Mouse (Mus musculus): Measurements from ENCODE around the gene Zmynd19.
"Not testable (repeated sequence)": the region's sequence is repeated elsewhere in the genome, so short reads cannot be mapped to it uniquely, and the experiment has no call there.

Zmynd19 gene

DNA sequence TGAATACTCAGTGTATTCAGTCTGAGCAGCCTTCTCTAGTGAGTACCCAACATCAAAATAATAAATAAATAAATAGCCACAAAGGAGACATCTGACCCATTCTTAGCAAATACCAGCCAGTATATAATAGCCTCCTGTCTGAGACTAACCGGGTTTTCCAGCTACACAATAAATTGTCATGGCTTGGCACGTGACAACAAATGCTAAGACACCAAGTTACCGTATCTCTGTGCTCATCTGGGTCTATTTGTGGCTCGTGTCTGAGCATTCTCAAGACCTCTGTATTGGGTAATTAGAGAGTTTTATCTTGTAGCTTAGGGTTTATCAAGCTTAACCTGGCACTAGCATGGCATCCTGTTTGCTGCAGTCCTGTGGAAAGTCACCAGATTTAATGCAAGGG is 7.5 kb upstream of the Zmynd19 start:
- DNase-seq (ENCODE audit: low spot score): no peak

DNA sequence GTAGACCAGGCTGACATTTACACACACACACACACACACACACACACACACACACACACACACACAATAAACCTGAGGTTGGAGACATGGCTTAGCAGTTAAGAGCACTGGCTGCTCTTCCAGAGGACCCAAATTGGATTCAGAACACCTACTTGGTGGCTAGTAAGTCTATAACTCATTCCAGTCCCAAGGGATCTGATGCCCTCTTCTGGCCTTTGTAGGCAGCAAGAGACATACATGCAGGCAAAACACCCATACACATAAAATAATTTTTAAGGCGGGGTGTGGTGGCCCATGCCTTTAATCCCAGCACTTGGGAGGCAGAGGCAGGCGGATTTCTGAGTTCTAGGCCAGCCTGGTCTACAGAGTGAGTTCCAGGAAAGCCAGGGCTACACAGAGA is 5.3 kb upstream of the Zmynd19 start:
- DNase-seq (ENCODE audit: low spot score): not testable (repeated sequence)

DNA sequence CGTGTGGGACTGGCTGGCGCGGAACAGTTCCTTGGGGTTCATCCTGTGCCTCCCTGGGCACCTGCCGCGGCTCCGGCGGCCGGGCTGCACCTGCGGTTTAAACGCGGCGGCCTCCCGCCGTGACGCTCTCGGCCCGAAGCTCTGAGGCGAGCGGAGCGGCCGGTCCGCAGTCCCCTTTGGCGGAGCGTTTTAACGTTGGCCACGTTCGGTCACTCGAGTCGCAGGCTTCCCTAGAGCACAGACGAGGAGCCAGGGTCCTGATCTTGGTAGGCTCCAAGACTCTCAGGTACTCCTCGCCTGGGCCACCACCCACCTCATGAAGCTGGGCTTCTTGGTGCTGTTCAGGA is 570 bp downstream of the Zmynd19 start:
- no peak for DNase-seq (ENCODE audit: low spot score)

DNA sequence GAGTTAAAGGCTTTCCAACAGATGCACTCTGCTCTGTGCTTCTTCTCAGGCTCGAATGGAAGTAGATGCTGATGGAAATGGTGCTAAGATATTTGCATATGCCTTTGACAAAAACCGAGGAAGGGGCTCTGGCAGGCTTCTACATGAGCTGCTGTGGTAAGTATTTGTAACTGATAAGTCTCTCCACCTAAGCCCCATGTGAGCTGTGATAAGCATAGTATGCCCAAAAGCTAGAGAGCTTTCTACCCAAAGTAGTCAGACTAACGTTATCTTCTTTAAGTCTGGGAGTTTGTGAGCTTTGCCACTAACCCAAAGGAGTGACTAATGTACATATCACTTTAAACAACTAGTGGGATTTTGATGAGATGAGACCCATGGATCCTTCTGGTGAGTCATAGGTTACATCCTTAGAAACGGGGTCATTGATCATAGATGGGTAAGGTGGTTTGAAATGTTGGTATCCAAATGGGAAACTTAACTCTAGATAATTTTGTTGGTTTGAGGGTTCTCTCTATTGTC is 3.0 kb downstream of the Zmynd19 start:
- DNase-seq (ENCODE audit: low spot score): no peak

DNA sequence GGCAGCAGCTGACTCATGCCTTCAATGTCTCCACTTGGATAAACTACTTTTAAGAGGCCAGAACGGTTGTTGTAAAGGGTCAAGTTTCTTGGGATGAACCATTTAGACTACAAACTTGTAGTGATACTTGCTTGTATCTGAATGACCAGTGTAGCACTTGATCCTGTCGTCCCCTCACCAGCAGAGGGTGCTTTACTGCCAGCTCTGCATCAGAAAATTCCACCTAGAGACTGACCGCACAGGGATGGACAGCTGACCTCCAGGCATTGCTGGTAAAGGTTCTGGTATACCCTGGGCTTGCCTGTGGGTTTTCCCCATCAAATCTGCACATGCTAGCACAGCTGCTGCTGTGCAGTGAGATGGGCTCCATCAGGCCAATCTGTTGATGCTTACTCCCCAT is 11.3 kb downstream of the Zmynd19 start:
- DNase-seq (ENCODE audit: low spot score): no peak

DNA sequence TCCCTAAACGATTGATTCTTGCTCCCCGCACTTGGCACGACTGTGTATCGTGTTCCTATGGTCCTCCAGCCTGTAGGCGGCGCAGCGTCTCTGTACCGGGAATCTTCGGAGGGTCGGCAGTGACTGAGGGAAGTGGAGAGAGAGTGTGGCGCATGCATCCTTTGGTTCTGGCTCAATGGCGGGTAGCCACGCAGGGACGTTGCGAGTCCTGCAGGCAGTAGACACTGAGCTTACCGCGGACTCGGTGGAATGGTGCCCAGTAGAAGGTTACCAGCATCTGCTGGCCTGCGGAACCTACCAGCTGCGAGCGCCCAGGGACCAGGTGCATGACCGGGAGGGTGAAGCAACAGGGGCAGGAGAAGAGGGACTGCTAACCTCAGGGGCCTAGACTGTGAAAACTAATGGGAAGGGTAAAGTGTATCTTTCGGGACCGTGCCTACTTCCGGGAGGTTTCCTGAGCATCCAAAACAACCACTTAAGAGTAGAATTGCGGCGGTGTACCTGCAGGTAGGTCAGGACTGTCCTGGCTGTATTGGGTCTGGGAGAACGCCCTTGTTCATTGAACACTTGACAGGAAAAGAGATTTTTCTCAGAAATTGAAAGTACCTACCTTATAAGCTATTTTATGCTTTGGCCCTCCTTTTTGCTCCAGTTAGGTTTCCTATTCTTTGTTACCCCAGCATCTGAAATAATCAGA is 12.9 kb downstream of the Zmynd19 start, which contains the start of gene Dph7:
Gene Dph7 (plus strand): TSS at position 97 of the 697 bp plus-strand sequence.
- DNase-seq (ENCODE audit: low spot score): peak; percentile 89

DNA sequence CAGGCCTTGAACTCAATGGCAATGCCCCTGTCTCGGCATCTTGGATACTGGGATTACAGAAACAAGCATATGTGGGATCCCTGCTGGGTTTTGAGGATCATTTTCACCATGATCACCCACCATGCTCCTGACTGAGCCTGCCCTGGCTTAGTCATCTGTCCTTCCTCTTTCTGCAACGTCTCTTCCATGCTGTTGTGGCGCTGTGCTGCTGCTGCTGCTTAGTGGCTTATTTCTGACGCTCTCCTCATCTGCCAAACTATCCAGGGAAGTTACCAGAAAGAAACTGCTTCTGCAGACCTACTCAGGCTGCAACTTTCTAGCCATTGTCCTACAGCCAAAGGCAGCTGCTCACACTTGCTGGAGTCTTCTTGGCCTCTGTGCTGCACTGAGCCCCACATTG is 20.8 kb downstream of the Zmynd19 start:
- DNase-seq (ENCODE audit: low spot score): no peak

DNA sequence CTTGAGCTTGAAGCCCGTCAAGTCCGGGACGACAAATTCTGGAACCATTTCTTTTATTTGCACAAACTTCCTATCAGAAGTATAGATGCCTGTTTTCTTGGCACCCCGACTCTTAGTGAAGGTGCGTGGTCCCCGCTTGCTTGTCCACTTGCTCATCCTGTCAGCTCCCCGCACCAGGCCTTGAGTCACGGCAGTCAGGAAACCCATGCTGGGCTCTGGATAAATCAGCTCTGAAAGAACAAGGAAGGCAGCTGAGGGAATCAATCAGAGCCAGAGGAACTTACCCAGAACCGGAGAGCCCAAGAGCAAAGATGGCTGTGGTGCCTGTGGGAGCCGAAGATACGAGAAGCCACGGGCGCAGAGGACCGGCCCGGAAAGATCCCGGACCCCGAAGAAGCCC is 24.9 kb downstream of the Zmynd19 start:
- not testable (repeated sequence) for DNase-seq (ENCODE audit: low spot score)

DNA sequence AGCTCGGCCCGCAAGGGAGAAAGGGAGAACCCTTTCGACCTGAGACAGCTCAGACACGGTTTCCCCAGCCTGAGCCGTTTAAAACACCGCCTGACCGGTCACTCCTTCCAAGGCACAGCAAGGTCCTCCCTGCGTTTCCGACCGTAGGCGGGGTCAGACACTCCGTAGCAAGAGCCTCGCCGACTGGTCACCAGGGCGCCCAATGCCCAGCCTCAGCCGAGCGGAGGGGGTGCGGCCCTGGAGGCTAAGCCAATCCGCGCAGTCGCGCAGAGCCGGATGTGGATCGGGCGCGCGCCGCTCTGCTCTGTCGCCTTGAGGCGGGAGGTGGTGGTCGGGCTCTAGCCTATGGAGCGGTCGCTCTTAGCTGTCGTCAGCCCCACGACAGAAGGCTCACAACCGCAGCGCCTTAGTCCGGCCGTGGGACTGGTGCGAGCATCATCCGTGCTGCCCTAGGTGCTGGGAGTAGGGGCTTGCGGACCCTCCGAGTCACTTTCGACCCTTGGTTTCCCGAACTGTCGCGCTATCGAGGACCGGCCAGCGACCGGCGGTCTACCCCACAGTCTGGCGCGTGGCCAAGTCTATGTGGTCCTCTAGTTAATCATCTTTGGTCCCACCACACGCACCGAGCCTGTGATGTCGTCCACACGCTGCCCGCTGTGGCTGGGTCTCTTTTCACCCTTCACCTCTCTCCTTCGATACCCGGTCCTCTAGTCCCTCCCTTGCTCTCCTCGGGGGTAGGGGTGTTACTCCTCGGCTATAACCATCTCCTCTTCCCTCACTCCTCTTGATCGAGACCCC is 25.5 kb downstream of the Zmynd19 start, which contains the start of gene Mrpl41:
Gene Mrpl41 (minus strand): TSS at position 193 of the 798 bp plus-strand sequence.
- peak; percentile 97 for DNase-seq (ENCODE audit: low spot score)

DNA sequence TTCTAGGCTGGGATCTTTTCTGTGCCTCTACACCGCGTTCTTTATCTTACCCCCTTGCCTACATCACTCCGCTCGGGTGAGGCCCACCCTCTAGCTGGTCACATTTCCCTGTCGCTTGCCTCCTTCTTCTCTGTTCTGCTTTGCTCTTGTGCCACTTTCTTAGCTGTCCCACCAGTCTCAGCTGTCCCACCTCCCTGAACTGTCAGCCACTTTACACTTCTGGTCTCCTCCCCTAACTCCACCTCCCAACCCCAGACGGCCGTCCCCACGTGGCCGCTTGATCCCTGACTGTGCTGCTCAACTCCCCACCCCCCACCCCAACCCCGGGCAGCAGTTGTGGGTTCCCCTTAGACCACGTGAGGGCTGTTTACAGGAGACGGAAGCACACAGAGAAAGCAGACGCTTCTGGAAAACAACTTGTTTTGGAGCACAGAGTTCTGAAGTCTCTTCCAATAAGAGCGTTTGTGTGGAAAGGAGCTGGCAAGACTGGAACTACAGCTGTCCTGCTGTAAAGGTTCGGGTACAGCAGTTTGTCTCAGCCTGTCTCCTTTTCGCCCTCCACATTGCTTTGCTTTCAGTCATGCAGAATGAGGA is 26.2 kb downstream of the Zmynd19 start, which contains the start of gene Pnpla7:
Gene Pnpla7 (plus strand): TSS at position 330 of the 594 bp plus-strand sequence.
- peak; percentile 78 for DNase-seq (ENCODE audit: low spot score)

DNA sequence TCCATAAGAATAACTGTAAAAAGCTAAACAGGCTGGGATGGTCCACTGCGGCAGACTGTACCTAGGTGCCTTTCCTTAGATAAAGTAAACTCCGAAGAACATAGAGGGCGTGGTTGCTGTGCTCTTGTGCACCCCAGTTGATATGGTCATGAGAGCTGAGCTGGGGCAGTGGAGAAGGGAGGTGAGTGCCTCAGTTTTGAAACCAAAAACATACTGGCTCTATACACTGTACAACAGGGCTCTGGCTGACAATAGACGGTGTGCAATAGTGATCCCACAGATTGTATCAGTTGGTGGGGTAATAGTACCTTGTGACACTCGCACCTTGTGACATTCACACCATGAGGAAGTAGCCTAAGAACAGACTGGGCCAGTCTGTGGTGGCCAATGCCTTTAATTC is 27.4 kb downstream of the Zmynd19 start:
- DNase-seq (ENCODE audit: low spot score): no peak

DNA sequence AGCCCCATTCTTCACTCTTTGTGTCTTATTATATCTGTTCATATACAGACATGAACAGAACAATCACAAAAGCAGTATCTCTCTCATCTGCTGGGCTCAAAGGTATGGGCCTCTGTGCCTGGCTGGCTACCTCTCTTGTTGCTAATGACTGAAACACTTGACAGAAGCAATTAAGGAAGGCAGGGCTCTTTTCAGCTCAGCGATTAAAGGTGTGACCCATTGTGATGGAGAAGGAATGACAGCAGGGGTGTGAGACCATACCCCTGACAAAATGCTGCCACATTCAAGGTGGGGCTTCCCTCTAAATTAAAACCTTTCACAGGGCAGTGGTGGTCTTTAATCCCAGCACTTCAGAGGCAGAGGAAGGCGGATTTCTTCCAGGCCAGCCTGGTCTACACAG is 38.2 kb downstream of the Zmynd19 start:
- DNase-seq (ENCODE audit: low spot score): no peak

DNA sequence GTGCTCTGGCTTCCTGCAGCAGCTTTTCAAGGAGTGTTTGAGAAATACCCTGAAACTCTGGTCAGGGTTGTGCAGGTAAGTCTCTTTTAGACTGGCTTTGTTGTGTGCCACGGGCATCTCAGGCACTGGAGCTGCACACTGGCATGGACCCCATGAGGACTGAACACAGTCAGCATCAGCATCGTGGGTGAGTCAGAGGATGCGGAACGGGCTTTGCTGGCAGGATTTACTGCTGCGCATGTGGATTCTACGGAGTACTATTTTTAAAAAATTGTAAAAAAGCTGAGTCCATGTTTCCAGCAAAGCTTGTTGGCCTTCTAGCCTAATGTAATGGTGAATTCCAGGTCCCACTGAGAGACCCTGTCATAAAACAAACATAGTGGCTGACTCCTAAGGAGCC is 45.7 kb downstream of the Zmynd19 start:
- DNase-seq (ENCODE audit: low spot score): peak; percentile 28

DNA sequence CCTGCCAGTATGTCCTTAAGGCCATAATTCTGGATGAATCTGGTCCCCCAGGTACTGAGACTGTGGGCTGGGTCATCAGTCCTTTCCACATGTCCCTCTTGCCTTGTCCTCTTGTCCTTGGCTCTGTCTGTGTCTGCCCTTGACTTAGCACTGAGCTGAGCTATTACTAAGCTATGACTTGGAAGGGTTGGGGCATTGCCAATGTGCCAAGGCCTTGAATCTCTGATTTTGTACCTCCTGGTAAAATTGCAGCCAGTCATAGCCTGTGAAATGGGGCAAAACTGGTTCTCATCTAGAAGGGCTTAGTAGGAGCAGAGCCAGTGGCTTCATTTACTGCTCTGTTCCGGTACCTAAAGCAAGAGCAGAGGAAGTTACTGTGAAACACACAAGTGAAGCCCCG is 46.9 kb downstream of the Zmynd19 start:
- DNase-seq (ENCODE audit: low spot score): no peak

DNA sequence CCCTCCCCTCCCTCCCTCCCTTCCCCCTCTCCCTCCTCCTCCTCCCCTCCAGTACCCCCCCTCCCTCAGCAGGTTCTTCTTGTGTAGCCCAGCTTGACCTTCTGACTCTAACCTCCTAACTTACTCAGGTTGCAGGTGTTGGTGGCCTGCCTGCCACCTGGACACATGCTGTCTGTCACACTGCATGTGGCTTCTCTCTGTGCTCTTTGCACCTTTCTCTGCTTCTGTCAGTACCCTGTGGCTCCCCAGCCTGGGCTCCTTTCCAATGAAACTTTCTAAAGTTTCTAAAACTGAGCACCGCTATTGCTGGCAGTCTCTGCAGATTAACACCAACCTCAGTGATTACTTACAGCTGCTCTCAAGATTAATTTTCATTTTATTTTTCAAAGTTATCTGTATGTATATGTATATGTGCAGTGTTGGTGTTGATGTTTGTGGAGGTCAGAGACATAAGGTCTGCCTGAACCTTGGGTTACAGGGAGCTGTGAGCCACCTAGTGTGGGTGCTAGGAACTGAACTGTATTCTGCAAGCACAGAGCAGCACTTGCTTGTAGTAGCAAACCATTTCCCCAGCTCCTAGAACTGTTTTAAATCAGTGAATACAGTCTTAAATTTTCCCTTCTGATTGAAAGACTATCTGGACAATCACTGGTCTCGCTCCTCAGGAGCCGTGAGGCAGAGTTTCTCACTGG is 51.1 kb downstream of the Zmynd19 start:
- DNase-seq (ENCODE audit: low spot score): no peak

DNA sequence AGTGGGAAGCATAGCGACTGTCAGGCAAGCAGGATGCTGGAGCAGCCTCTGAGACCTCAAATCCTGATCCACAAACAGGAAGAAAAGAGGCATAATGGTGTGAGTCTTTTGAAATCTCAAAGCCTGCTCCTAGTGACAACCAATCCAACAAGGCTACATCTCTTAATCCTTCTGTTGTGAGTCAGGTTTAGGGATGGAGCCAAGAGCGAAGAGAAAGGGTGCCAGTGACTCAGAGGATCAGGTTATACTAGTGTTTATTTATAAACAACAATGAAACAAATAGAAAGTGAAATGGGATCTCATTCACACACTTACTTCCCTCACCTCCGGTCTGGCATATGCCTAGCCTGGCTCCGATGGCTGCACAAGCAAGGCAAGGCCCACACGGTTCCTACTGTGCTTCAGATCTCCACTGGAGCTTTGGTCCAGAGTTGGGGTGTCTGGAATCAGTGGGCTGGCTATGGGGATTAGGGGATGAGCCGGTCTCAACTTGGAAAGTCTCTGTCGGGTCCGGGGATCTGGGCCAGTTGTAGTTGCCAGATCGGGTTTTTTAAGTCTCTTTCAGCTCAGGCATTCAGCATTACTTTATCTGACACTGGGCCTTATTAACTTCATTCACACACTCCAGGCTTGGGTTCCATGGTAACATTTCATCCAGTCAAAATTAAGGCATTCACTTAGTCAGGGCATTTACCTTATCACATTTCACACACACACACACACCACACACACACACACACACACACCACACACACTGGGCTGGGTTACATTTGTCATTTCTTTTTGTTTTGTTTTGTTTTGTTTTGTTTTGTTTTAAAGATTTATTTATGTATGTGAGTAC is 54.6 kb downstream of the Zmynd19 start:
- no peak for DNase-seq (ENCODE audit: low spot score)

DNA sequence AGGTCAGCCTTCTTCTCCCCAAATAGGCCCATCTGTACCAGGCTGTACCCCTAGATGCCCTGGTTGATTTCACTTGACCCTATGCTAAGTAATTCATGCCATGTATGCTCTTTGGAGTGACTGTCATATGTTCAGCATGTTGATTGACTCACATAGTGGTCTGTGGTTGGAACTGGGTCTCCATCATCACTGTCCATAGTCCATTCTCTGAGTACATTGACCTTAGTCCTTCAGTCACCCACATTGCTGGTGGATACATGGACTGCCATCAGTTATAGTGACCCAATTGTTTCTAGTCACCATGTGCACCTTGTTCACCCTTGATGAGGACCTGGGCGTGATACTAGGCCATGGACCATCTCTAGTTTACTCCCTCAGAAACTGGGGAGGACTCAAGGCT is 57.2 kb downstream of the Zmynd19 start:
- no peak for DNase-seq (ENCODE audit: low spot score)

DNA sequence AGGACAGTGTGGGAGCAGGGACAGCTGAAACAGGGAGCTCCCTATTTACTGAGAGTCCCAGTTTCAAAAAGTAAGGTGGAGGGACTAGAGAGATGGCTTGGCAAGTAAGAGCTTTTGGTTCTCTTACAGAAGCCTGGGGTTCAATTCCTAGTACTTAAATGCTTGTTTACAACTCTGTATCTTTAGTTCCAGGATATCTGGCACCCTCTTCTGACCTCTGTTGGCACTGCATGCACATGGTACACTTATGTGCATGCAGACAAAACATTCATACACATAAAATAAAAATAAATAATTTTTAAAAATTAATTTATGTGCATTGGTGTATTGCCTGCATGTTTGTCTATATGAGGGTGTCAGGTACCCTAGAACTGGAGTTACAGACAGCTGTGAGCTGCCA is 58.7 kb downstream of the Zmynd19 start:
- no peak for DNase-seq (ENCODE audit: low spot score)

Data from layer of hippocampus, adult 11-12 months (tissue).